Mouse (Mus musculus) adrenal gland, adult (tissue): Measurements from ENCODE around the gene Mmp19.

Experiments used
- DNase-seq, 2 experiments: peaks; one replicate each; pipeline ENCODE4 v3.0.0; 2022 to 2023; ENCODE audit warnings: low spot score in 1 of 2; ENCODE audit not compliant: inconsistent age in 2 of 2

The Mmp19 gene

DNA sequence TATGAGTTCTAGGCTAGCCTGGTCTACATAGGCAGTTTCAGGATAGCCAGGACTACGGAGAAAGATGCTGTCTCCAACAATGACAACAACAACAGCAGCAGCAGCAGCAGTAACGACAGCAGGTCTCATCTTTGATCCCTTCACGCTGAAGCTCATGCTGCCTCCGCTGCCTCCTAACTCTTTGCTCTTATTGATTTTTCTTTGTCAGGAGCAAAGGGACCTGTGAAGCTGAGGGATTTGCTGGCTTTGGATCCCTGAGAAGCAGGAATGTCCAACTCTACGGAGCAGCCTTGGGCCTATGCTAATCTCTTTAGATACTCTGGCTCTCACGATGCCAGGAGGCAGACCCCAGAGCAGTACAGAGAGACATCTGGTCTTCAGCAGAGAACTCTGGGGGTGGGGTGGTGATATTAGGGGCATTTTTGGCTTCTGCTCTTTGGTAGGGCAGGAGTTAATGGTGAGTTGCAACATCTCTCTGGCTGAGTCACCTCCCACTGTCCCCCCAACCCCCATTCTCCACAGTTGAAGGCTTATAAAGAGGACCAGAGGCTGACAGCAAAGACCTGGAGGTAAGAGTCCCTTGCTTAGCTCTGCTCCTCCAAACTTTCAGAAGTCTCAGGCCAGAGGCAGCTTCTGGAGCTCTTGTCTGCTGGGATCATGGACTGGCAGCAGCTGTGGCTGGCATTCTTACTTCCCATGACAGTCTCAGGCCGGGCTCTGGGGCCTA, at the start of gene Mmp19:
Gene Mmp19 (plus strand): TSS at position 513 of the 727 bp plus-strand sequence.
- DNase-seq, result peak; percentile 68 to 90

DNA sequence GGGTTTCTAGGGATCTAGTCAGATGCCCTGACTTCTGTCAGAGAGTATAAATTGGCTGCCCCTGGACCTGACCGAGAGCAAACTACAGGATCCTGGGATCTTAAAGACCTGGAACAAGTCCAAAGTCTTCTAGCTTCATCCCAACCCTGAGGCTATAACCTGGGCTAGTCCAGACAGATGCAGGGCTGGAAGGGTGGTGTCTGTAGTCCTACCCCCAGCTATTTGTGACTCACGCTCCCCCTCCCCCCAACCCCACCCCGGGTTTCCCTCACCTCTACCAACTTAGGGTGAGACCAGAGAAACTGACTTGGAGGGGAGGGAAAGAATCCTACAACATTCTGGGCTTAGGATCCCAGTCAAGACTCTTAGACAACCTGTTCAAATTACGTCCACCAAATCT, 48.1 kb upstream of the Mmp19 start:
- DNase-seq, result no peak

DNA sequence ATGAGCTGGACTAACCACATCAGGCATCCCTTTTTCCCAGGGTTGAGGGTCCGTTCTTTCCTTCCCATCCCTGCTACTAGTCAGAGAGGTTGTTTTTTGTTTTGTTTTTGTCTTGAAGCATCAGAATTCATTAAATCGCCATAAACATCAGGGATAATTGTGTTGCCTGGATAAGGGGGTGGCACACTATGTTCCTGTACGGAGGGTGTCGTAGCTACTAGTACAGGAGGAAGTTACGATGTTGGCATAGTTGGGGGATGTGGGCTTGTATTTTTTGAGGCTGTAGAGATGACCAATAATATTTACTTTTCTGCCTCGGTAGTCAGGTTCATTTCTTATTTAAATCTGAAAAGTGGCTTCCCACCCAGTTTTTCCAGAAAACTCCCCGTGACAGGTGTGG, 47.5 kb upstream of the Mmp19 start:
- peak in 1 of 2 experiments; percentile 68 for DNase-seq

DNA sequence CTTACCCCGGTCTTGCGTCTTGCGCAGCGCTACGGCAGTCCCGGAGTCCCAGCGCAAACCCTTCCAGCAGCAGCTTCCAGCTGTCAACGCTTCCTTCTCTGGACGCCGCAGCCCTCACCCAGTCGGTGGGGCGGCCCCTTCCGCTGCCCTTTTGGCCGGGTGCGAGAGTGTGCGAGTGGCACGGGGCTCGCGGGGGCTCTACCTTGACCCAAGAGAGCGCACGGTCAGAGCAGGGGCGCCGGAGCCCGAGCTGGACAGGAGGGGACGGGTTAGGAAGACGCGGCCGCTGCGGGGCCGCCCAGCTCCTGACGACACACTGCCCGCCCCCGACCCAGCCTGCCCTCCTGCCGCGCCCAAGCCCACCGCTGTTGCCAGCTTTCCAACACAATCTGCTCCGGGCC, 46.9 kb upstream of the Mmp19 start:
- DNase-seq, result peak; percentile 71 to 89

DNA sequence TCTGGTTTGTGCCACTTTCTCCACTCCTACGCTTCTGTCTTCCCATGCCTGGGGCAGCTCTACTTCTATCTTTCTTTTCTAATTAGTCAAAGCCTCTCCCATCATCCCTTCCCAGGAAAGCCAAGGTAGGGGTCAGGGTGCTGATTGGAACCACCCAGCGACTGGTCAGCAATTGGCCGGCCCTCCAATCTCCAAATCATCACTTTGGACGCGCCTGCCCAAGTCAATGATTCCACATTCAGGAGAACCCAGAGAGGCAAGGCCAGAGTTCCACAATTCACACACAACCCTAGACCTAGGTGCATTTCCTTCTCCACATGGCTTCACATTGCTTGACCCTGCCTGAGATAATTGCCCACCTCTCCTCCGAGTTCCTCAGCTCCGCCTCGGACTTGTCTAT, 46.5 kb upstream of the Mmp19 start:
- peak in 1 of 2 experiments; percentile 32 for DNase-seq

DNA sequence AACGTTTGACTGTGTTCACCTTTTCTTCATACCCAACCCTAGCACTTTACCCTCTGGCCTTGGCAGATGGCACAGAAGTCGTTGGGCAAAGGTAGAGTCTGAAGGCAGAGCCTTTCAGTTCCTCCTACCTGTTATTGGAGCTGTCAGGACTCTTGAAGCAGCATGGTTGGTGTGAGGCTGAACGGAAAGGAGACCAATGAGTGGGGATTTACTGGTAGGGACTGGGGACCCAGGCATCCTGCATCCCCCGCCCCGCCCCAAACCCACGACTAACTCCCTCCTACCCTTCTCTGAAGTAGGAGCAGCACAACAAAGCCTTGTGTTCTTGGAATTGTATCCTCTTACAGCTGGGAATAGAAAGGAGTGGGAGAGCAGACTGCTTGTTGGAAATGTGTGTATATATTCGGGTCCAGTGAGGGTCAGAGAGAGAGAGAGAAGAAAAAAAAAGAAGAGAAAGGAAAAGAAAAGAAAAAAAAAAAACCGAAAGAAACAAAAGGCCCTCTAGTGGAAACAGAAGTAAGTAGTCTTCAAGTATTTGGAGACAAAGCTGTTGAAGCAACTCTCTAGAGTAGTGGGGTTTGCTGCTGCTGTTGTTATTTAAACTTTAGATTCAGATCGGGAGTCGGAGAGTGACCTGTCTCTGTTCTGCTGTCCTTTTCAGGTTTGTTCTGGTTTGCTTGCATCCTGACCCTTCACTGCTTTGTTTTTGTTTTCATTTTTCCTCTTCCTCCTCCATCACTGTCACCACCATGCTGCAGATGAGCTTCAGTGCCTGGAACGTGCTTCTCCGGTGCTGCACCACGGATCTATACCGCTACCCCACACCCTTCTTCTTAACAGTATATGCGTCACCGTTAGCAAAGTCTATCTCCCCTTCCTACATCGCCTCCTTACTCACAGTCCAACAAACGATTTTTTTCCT, 45.8 kb upstream of the Mmp19 start, which contains the start of gene Dgka:
Gene Dgka (minus strand): TSS at position 176 of the 922 bp plus-strand sequence.
- peak in 1 of 2 experiments; percentile 64 for DNase-seq

DNA sequence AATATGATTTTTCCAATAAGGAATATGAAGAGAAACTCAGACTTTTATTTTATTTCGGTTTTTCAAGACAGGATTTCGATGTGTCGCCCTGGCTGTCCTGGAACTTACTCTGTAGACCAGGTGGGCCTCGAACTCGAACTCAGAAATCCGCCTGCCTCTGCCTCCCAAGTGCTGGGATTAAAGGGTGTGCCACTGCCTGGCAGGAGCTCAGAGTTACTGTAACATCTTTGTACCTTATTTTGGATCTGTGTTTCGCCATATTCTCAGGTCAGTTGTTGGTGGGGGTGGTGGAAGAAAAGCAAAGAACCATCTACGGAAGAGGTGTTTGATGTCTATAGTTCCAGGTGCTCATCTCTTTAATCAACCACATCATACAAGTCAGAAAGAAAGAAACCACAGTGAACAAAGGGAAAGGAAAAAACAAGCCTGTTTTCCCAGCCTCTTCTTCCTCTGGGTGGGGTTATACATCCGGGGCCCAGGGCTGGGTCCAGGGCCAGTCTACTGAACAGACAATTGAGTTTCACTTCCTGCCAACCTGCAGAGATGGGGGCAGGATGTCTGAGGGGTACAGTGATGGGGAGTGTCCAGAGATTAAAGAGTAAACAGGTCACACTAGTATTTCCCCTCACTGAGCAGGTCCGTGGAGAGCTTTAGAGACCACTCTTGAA, 44.6 kb upstream of the Mmp19 start:
- no peak for DNase-seq

DNA sequence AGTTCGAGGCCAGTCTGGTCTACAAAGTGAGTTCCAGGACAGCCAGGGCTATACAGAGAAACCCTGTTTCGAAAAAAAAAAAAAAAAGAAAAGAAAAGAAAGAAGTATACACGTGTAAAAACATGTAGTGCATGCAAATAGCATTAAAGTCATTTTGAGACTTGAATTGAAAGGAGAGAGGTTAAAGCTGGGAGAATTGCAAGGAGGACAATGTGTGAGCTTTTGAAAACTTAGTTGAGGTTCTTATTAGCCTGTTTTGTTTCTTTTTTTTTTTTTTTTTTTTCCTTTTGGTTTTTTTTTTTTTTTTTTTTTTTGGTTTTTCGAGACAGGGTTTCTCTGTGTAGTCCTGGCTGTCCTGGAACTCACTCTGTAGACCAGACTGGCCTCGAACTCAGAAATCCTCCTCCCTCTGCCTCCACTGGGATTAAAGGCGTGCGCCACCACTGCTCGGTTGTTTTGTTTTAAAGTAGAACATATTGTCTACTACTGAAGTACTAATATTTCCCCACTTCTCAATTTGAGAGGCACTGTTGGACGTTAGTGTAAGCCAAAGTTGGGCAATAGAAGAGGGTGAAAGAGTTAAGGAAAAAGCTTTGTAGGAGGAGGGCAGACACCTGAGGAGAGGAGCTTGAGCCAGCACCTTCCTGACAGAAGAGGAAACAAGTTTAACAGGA, 43.6 kb upstream of the Mmp19 start:
- DNase-seq, result no peak

DNA sequence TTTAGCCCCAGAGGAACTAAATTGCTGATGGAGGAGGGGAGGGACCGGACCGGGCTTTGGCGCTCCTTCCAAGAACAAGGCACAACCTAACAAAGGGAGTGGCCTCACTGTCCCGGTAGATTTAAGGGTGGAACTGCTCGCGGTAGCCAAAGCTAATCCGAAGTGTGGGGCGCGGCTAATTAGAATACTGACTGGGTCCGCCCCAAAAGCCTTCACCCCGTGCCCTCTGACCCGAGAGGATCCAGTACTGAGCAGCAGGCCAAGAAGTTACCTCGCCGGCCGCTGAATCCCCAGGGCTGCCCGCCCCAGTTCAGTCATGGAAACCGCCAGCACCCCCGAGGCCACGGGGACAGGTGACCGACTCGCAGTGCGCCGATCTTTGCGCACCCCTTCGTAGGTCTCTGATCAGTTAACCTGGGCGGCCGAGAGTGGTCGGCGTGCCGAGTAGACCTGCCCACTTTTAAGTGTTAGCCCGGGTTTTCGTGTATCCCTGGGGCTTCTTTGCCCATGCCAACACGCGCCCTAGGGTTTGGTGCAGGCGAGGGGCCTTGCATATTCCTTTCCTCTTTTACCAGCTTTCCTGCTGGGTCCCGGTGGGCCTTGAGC, 43.0 kb upstream of the Mmp19 start, which contains the start of gene Pym1:
Gene Pym1 (plus strand): TSS at position 244 of the 606 bp plus-strand sequence.
- peak; percentile 88 to 96 for DNase-seq

DNA sequence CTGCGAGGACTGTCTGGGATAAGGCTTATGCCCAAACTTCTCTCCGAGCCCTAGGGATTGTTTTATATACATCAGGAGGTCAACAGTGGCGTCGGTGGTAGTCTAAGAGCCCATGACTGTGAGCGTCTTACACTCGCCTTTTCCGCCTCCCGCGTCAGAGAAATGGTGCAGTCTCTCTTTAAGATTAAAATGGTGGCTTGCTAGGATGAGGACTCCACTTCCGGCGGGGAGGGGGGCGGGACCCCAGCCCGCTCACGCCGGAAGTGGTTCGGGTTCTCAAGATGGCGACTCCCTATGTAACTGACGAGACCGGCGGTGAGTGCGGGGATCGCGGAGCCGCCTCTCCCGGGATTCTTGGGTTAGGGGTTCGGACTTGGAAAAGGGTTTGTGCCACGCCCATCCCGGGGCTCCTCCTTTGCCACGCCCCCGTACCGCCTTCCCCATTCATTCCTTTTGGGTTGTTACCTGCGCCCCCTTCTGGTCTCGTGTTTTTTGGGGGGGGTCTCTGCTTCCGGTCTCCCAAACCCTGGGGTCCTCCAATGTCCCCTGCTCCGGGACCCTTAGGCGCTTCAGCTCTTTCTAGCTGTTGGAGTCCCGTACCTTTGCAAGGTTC, 42.4 kb upstream of the Mmp19 start:
- peak; percentile 81 to 93 for DNase-seq

DNA sequence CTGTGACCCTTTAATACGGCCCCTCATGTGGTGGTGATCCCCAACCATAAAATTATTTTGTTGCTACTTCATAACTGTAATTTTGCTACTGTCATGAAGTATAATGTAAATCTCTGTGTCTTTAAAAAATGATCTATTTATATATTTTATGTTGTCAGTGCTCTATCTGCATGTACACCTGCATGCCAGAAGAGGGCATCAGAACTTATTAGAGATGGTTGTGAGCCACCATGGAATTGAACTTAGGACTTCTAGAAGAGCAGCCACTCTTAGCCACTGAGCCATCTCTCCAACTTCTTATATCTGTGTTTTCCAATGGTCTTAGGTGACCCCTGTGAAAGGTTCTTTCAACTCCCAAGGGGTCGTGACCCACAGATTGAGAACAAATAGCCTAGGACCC, 17.8 kb upstream of the Mmp19 start:
- DNase-seq, result peak in 1 of 2 experiments; percentile 41

DNA sequence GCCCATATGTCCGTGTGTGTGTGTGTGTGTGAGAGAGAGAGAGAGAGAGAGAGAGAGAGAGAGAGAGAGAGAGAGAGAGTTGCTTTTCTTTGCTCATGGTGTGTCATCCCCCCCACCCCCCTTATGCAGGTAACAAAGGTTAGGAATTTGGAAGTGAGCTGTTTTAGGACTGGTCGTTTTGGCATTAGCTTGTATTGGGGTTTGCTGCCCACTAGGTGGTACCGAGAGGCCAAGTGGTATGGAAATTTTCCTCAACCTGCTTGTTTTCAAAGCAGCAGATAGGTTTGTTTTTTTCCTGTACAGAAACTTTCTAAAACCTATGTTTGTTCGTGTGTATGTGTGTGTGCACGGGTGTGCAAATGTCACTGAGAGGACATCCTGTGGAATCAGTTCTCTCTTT, 17.0 kb upstream of the Mmp19 start:
- DNase-seq, result no peak

DNA sequence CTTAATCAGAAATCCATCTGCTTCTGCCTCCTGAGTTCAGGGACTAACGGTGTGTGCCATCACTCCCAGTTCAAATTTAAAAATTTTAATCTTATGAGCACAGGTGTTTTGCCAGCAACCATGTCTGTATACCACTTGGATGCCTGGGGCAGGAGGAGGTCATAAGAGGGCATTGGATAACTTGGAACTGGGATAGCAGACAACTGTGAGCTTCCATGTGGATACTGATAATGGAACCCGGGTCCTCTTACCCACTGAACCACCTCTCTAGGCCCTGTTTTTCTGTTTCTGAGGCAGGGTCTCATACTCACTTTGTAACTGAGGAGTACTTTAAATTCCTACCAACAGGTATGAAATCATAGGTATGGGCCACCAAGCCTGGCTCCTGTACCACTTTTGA, 12.3 kb upstream of the Mmp19 start:
- DNase-seq, result no peak

DNA sequence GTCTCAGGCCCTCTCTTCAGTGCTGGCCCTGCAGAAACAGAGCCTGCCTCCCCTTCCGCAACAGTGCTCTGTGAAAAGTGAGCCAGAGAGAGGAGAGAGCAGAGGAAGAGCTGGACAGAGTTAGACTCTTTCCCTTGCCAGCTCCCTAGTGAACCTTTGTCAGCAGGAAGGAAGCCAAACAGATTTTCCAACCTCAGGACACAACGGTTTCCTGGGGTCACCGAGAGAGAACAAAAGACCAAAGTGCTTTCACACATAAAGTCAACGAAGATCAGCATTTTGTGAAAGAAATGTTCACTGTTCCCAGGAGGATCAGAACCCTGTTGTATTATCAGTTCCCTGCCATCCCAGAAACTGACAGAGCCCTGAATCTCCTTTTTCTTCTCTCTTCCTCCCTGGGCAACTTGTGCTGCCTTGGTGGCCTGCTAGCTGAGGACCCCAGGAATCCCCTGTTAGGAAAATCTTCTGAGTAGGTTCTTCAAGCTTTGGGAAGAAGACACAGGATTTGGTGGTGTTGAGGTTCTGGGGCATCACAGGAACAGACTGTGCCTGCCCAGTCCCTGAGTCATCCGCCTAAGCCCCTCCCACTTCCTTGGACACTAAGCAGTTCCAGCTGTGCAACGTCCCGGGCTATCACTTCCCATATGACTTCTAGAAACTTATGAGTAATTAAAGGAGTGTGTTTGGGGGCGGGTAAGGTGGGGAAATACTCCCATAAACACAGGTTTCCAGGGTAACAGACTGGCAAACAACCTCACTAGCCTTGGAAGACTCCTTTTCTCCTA, 11.5 kb upstream of the Mmp19 start:
- peak; percentile 87 to 88 for DNase-seq

DNA sequence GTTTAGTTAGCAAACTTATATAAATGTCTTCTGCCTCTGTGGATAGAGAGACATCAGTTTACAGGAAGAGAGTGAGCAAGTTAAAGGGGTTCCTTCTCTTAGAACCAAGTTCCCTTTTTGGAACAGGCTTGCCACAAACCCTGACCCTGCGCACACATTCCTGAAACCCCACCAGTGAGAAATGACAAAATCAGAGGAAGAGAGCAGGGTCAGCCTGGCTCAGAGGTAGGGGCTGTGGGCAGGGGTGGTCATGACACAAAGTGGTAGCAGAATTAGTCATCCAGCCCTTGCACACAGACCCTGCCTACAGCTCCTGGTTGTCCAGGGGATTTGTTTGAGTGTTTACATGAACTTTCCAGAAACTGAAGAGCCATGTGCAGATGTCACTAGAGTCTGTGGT, 10.5 kb upstream of the Mmp19 start:
- no peak for DNase-seq

DNA sequence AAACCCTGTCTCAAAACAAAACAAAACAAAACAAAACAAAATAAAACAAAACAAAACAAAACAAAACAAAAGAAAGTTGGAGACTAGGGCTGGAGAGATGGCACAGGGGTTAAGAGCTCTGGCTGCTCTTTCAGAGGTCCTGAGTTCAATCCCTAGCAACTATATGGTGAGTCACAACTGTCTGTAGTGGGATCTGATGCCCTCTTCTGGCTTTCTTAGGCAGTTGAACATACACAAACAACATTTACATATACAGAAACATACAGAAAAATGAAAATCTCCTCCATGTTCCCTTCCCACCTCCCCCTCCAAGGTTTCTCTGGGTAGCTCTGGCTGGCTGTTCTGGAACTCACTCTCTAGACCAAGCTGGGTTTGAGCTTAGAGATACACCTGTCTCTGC, 1.3 kb downstream of the Mmp19 start:
- DNase-seq, result no peak

DNA sequence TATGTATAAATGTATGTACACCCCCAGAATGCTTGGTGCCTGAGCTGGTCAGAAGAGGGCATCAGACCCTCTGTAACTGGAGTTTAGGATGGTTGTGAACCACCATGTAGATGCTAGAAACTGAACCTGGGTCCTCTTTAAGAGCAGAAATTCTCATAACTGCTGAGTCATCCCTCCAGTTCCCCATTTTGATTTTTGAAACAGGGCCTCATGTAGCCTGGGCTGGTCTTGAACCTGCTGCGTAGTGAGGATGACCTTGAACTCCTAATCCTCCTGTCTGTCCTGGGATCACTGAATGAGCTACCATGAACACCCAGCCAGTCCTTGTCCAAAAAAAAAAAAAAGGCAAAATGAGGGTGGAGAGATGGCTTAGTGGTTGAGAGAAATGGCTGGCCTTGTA, 2.5 kb downstream of the Mmp19 start:
- no peak for DNase-seq

DNA sequence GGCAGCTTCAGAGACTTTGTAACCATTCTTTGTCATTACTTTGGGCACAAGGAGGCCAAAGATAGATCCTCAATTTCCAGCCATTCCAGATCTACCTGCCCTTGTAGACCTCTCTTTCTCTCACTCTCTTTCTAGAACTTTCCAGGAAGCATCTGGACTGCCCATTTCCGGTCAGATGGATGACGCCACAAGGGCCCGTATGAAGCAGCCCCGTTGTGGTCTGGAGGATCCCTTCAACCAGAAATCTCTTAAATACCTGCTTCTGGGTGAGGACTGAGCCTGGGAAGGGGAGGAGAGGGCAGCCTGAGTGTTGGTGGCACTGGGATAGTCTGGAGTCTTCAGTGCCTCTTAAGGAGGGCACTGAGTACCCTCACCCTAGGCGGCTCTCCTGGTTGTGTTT, 3.7 kb downstream of the Mmp19 start:
- no peak for DNase-seq

DNA sequence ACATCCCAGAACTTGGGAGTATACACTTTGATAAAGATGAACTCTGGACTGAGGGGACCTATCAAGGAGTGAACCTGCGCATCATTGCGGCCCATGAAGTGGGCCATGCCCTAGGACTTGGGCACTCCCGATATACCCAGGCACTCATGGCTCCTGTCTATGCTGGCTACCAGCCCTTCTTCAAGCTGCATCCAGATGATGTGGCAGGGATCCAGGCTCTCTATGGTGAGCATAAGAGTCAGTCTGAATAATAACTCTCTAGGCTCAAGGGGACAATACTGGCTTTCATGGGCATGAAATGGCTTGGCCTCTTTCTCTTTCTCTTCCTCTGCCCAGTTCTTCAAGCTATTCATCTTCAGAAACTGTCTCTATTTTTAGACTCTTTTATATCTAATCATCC, 4.9 kb downstream of the Mmp19 start:
- DNase-seq, result no peak
